Mouse (Mus musculus): Measurements from ENCODE around the gene Duoxa1.
A peak's percentile ranks its signal among the peaks of the same experiment; 100 is the strongest.

The Duoxa1 gene

GRCm38 (mm10) chr2:122294916-122295315 is 18.6 kb downstream of the Duoxa1 start:
- DNase-seq = no peak

- DNase-seq = peak; percentile 97
Observed at GRCm38 (mm10) chr2:122286137-122286536, 27.4 kb downstream of the Duoxa1 start.

- DNase-seq = no peak
Observed at GRCm38 (mm10) chr2:122284091-122284490, 29.4 kb downstream of the Duoxa1 start.

GRCm38 (mm10) chr2:122278769-122279168 is 34.8 kb downstream of the Duoxa1 start:
- no peak for DNase-seq

- DNase-seq = no peak
Observed at GRCm38 (mm10) chr2:122266407-122267193, 46.9 kb downstream of the Duoxa1 start.

GRCm38 (mm10) chr2:122264690-122265089 is 48.8 kb downstream of the Duoxa1 start:
- DNase-seq = no peak

- no peak for DNase-seq
Observed at GRCm38 (mm10) chr2:122260729-122261128, 52.8 kb downstream of the Duoxa1 start.

- DNase-seq = no peak
Observed at GRCm38 (mm10) chr2:122255997-122256396, 57.5 kb downstream of the Duoxa1 start.

Measured in heart, adult 11 months (tissue).